Mouse (Mus musculus) monocyte, adult 5-6 weeks (primary cell): Measurements from ENCODE around the gene Arid1b. TPM values are rescaled to one million over a fixed set of nuclear protein-coding genes. Genes with fewer than 3 reads are reported as not detected.

ENCODE experiments used
- ATAC-seq: fragments of 153-309, 156-312 bp; replicated peaks from 2 replicates; pipeline ENCODE4 v1.8.0; 2017; ENCODE audit warnings: mild to moderate bottlenecking; ENCODE audit not compliant: low TSS enrichment, insufficient number of reproducible peaks, severe bottlenecking, poor library complexity, low FRiP score
- total RNA-seq: library from RNA; stranded (forward); fragments of 200-1000, 200-491, 200-594 nt; gene quantifications from 3 replicates; pipeline ENCODE4 v1.2.3, GENCODE M21; 2017

Gene Arid1b
- 15.9 to 37.8 TPM (median 20.9 TPM) in 3 replicates for total RNA-seq

DNA sequence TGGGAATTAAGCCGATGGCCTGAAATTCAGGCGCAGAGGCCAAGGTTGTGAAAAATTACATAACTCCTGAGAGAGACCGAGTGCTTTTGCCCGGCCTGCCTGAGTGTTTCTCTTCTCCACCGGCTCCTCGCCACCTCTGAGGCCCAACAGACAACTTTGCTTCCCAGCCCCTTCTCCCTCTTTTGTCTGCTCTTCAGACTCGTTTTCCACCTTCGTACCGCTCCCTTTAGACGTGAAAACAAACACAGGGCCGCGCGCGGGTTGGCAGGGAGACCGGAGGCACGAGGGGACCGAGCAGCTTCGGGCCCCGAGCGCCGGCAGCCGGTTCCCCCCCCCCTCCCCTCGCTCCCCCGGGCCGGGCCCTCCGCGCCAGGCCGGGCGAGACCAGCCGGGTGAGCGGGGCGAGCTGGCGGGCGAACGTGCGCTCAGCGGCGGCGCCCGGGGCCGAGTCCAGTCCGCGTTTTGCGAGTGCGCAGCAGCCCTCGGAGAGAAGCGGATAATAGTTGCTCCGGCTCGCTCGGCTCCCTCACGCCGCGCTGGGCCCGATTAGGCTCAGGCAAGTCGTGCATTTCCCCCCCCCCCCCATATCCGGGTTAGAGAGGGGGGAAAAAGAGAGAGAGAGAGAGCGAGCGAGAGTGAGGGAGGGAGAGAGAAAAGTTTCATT is at the start of gene Arid1b:
Gene Arid1b, plus strand, starts transcription at position 493 of the 664 bp plus-strand sequence.
- ATAC-seq, result peak; percentile 74

- no peak for ATAC-seq
These were observed 48.8 kb upstream of the Arid1b start for GRCm38 (mm10) chr17:4945311-4945751.

- ATAC-seq, result no peak
These were observed 48.2 kb upstream of the Arid1b start for GRCm38 (mm10) chr17:4945871-4946331.

DNA sequence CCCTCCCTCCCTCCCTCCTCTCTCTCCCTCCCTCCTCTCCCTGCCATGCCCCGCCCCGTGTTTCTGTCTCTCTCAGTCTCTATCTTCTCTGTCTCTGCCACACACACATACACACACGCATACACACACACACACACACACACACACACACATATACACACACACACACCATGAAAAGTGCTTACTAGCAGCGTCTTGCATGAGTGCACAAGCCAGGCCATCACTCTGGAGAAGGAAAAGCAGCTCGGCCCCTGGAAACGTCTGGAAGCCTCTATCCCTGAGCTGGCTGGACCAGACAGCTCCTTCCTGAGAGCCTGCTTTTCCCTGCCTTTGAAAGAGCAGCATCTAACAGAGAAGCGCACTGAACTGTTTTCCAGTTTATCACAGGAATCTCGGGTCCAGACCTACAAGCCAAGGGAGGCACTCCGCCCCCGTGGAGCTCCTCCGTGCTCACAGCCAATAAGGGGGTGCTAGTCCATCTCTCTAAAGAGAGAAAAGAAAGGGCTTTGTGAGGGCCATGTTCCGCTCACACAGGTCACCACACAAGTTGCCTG is 47.6 kb upstream of the Arid1b start:
- no peak for ATAC-seq

- no peak for ATAC-seq
These were observed 47.1 kb upstream of the Arid1b start for GRCm38 (mm10) chr17:4947013-4947412.

DNA sequence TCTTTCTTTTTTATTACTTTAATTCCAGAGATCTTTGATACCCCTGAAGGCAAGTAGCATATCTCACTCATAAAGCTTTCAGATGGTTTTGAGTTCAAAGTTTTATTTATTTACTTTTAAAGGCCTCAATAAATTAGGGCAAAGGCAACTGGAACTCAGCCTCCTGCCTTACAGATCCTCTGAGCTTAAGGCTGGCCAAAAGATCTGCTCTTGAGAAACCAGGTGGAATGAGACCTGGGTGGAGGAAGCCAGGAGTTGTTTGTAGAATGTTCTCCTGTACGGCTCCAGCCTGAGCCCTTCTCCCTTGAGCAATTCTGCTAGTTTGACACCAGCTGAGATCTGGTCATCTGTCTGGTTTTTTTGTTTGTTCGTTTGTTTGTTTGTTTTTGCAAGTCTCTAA is 46.7 kb upstream of the Arid1b start:
- no peak for ATAC-seq

DNA sequence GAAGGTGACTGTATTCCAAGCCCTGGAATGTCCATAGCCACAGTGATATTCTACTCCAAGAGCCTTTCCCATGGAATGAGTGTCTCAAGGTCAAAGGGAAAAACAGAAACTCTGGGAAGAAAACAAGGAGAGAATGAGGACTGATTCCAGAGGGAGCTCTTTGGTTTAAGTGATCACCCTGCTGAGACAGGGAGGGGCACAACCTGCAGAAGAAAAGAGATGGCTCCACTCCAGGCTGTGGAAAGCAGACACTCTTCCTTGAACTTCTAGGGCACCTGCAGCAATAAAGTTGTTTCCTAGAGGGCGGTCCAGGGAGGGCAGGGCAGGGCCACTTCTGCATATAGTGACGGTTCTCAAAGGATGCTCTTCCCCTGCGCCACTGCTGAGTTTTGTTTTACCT is 45.6 kb upstream of the Arid1b start:
- no peak for ATAC-seq

GRCm38 (mm10) chr17:4954431-4954830 is 39.7 kb upstream of the Arid1b start:
- ATAC-seq, result no peak

DNA sequence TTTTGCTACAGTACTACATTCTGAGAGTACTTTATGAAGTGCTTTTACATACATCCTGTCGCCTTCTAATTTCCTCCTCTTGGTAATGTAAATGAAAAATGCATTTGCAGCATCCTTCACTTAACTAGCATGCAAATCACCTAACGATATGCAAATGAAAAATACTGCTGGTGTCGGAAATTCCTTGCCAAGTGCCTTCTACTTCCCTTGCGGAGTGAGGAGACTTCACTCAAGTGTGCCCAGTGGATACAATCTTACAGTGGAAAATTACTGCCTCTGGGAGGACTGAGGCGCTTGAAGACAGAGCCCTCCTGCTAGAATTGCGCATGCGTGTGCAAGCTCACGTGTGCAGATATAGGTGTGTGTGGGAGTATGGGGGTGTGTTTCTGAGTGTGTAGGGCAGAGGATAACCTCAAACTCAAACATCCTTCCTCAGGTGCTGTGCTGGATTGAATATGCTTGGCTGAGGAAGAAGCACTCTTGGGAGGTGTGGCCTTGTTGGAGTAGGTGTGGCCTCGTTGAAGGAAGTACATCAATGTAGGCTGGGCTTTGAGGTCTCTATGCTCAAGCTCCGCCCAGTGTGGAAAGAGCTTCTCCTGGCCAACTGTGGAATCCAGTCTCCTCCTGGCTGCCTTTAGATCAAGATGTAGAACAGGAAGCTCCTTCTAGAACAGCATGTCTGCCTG is 29.8 kb upstream of the Arid1b start:
- ATAC-seq, result no peak

GRCm38 (mm10) chr17:4967201-4967600 is 26.9 kb upstream of the Arid1b start:
- no peak for ATAC-seq

- ATAC-seq, result no peak
These were observed 26.1 kb upstream of the Arid1b start for GRCm38 (mm10) chr17:4968035-4968434.

DNA sequence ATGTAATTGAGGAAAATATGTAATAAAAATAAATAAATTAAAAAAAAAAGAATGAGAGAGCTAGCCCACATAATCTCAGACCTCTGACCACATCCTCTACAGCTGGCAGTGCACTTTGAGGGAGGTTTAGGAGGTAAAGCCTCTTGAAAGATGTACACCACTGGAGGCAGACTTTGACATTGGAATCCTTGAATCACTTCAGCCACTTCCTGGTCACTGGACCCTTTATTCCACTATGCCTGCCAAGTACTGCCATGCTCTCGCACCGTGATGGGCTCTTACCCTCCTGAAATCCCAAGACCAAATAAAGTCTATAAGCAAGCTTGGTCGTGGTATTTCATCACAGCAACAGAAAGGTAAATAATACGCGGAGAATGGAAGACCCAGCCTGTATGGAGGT is 25.3 kb upstream of the Arid1b start:
- no peak for ATAC-seq

- no peak for ATAC-seq
These were observed 21.9 kb upstream of the Arid1b start for GRCm38 (mm10) chr17:4972261-4972660.

- no peak for ATAC-seq
These were observed 19.4 kb upstream of the Arid1b start for GRCm38 (mm10) chr17:4974736-4975135.

GRCm38 (mm10) chr17:4980151-4980550 is 14.0 kb upstream of the Arid1b start:
- no peak for ATAC-seq

GRCm38 (mm10) chr17:4982819-4983218 is 11.3 kb upstream of the Arid1b start:
- ATAC-seq, result no peak

- no peak for ATAC-seq
These were observed 9.4 kb upstream of the Arid1b start for GRCm38 (mm10) chr17:4984691-4985090.

GRCm38 (mm10) chr17:4990911-4991560 is 3.1 kb upstream of the Arid1b start:
- no peak for ATAC-seq

DNA sequence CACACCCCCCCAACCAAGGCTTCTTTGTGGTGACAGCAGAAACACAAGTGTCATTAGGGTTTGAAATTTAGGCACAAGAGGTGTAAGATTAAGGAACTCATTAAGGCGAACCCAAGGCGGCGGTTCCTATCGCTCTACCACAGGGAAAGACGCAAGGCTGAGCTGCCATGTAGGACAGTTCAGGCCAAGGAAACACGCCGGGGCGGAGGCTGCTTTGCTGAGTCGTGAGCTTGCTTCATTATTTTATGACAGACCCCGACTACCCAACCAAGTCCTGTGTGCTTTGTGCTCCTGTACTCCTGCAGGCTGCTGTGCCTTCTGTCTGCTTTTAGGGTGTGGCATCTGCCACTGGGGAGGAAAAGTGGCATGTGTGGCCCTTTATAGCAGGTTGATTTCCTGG is 2.5 kb upstream of the Arid1b start:
- no peak for ATAC-seq

GRCm38 (mm10) chr17:4993497-4993839 is 664 bp upstream of the Arid1b start:
- no peak for ATAC-seq
